Mouse (Mus musculus): ENCODE measurements around the gene Amt. TPM values are rescaled to one million over a fixed set of nuclear protein-coding genes. Genes with fewer than 3 reads are reported as not detected.

Gene Amt
- polyA plus RNA-seq, 1 experiment from 2014 or later, result 15.3 TPM

GRCm38 (mm10) chr9:108343835-108344234 is 47.2 kb downstream of the Amt start:
- no peaks in the 10 kb centered on the region for H3K27me3 ChIP-seq (ENCODE audit: control insufficient read depth, insufficient read depth, low read length)
- H3K4me2 ChIP-seq, result no peak overlapping the region
- no peak overlapping the region for H3K4me3 ChIP-seq (ENCODE audit: low read depth, low read length)
- peaks cover 26% of the 10 kb centered on the region for H3K4me1 ChIP-seq (ENCODE audit: control insufficient read depth, insufficient read depth, low read length)
- no peak for ATAC-seq (replicated peaks; ENCODE audit: insufficient number of reproducible peaks, low FRiP score, low TSS enrichment)
- no peaks in the 10 kb centered on the region for H3K9me3 ChIP-seq (replicated peaks; ENCODE audit: control insufficient read depth, low read length)
- WGBS (ENCODE audit: insufficient replicate concordance), result 96% methylated on average over 1 of the region's 1 CpGs
- H3K9ac ChIP-seq (ENCODE audit: low read depth, low read length), result no peak overlapping the region; the same call in 1 of the 2 replicates
- H3K36me3 ChIP-seq (ENCODE audit: control insufficient read depth, insufficient read depth, low read length), result no peaks in the 10 kb centered on the region
- H3K27ac ChIP-seq (ENCODE audit: low read depth, low read length), result no peak overlapping the region

DNA sequence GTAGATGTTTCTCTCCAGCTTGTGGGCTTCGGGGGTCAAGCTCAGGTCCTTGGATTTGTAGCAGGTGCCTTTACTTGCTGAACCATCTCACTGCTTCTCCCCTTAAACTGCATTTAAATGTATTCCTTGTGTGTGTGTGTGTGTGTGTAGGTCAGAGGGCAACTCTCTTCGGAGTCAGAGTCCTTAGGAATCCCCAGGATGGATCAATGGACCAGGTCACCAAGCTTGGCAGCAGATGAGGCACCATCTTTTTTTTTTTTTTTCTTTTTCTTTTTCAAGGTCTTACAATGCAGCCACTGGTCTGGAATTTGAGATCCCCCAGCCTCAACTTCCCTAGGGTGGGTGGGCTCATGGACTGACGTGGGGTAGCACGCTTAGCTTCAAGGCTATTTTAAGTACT is 47.8 kb downstream of the Amt start:
- Histone ChIP-seq H3K9me3 (replicated peaks; ENCODE audit: control insufficient read depth, low read length) (no peaks in the 10 kb centered on the region), H3K27me3 (ENCODE audit: control insufficient read depth, insufficient read depth, low read length) (no peaks in the 10 kb centered on the region), H3K4me1 (ENCODE audit: control insufficient read depth, insufficient read depth, low read length) (peaks cover 29% of the 10 kb centered on the region), H3K4me3 (ENCODE audit: low read depth, low read length) (no peak overlapping the region), H3K9ac (ENCODE audit: low read depth, low read length) (no peak overlapping the region), H3K4me2 (no peak overlapping the region), H3K36me3 (ENCODE audit: control insufficient read depth, insufficient read depth, low read length) (no peaks in the 10 kb centered on the region), H3K27ac (ENCODE audit: low read depth, low read length) (no peak overlapping the region)
- ATAC-seq (replicated peaks; ENCODE audit: insufficient number of reproducible peaks, low FRiP score, low TSS enrichment), result no peak
- 81% methylated on average over 4 of the region's 4 CpGs for WGBS (ENCODE audit: insufficient replicate concordance)

DNA sequence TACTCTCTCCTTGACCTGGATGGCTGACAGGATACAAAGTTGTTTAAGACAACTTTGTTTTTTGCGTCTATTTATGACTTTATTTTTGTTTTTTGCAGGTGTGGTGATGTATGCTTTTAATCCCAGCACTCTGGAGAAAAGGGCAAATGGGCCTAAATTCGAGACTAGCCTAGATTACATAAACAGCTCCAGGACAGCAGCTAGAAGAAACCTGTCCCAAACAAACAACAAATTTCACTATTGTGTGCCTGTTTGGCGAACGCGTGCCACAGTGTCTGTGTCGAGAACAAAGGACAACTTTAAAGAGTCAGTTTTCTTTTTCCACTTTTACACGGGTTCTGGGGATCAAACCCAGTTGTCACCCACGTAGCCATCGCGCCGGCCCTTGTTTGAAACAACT is 50.4 kb downstream of the Amt start:
- no peaks in the 10 kb centered on the region for H3K9me3 ChIP-seq (replicated peaks; ENCODE audit: control insufficient read depth, low read length)
- no peaks in the 10 kb centered on the region for H3K27me3 ChIP-seq (ENCODE audit: control insufficient read depth, insufficient read depth, low read length)
- no peak for ATAC-seq (replicated peaks; ENCODE audit: insufficient number of reproducible peaks, low FRiP score, low TSS enrichment)
- peak overlapping the region; percentile 79 for H3K9ac ChIP-seq (ENCODE audit: low read depth, low read length)
- peaks cover 7% of the 10 kb centered on the region for H3K4me1 ChIP-seq (ENCODE audit: control insufficient read depth, insufficient read depth, low read length)
- WGBS (ENCODE audit: insufficient replicate concordance), result 6% methylated on average over 11 of the region's 11 CpGs
- peak overlapping the region; percentile 96 for H3K4me3 ChIP-seq (ENCODE audit: low read depth, low read length)
- peaks cover 17% of the 10 kb centered on the region for H3K36me3 ChIP-seq (ENCODE audit: control insufficient read depth, insufficient read depth, low read length)
- H3K4me2 ChIP-seq, result peak overlapping the region; percentile 92
- H3K27ac ChIP-seq (ENCODE audit: low read depth, low read length), result peak overlapping the region; percentile 97

DNA sequence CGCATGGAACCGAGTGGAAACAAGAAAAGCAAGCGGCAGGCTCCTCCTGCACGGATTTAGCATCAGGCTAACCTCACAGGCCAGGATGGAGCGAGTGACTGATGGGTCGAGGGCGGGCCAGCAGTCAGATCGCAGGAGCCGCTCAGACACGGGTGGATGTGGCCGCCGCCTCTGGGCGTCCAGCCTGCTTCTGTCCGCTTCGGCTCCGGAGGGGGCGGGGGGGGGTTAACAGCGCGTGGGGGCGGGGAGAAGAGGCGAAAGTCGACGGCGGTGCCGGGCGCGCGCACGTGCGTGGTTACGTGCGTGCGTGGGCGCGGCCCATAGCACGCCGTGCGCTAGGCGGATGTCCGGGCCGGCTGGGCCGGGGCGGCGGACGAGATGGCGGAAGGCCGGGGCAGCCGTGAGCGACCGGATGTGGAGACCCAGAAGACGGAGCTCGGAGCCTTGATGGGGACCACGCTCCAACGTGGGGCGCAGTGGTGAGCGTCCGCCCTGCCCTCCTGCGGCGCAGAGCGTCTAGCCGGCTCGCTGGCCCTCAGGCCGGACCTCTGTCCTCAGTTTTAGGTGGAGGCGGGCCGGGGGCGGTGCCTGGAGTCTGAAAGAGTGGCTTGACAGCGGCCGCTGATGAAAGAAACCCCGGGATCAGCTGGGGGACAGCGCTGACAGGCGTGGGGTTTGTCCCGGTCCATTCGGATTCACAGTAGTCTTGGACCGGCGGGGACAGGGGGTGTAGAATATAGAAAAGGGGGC is 51.1 kb downstream of the Amt start, which contains the start of gene Usp4:
Gene Usp4, plus strand, starts transcription at position 314 of the 750 bp plus-strand sequence.
- Histone ChIP-seq H3K36me3 (ENCODE audit: control insufficient read depth, insufficient read depth, low read length) (peaks cover 22% of the 10 kb centered on the region), H3K9me3 (replicated peaks; ENCODE audit: control insufficient read depth, low read length) (no peaks in the 10 kb centered on the region), H3K27ac (ENCODE audit: low read depth, low read length) (peak within 1 kb of the TSS; percentile 97), H3K4me3 (ENCODE audit: low read depth, low read length) (peak within 1 kb of the TSS; percentile 96), H3K4me1 (ENCODE audit: control insufficient read depth, insufficient read depth, low read length) (peaks cover 7% of the 10 kb centered on the region), H3K9ac (ENCODE audit: low read depth, low read length) (peak within 1 kb of the TSS; percentile 79), H3K27me3 (ENCODE audit: control insufficient read depth, insufficient read depth, low read length) (no peaks in the 10 kb centered on the region), H3K4me2 (peak within 1 kb of the TSS; percentile 92)
- under 1% methylated on average over 74 of the region's 75 CpGs for WGBS (ENCODE audit: insufficient replicate concordance)
- peak; percentile 95 for ATAC-seq (replicated peaks; ENCODE audit: insufficient number of reproducible peaks, low FRiP score, low TSS enrichment)

GRCm38 (mm10) chr9:108348290-108348680 is 51.6 kb downstream of the Amt start:
- Histone ChIP-seq H3K4me1 (ENCODE audit: control insufficient read depth, insufficient read depth, low read length) (peaks cover 7% of the 10 kb centered on the region), H3K27me3 (ENCODE audit: control insufficient read depth, insufficient read depth, low read length) (no peaks in the 10 kb centered on the region), H3K9me3 (replicated peaks; ENCODE audit: control insufficient read depth, low read length) (no peaks in the 10 kb centered on the region), H3K4me3 (ENCODE audit: low read depth, low read length) (peak overlapping the region; percentile 96), H3K4me2 (peak overlapping the region; percentile 92), H3K9ac (ENCODE audit: low read depth, low read length) (peak overlapping the region; percentile 79), H3K27ac (ENCODE audit: low read depth, low read length) (peak overlapping the region; percentile 97), H3K36me3 (ENCODE audit: control insufficient read depth, insufficient read depth, low read length) (peaks cover 28% of the 10 kb centered on the region)
- WGBS (ENCODE audit: insufficient replicate concordance), result 6% methylated on average over 14 of the region's 14 CpGs
- no peak for ATAC-seq (replicated peaks; ENCODE audit: insufficient number of reproducible peaks, low FRiP score, low TSS enrichment)

DNA sequence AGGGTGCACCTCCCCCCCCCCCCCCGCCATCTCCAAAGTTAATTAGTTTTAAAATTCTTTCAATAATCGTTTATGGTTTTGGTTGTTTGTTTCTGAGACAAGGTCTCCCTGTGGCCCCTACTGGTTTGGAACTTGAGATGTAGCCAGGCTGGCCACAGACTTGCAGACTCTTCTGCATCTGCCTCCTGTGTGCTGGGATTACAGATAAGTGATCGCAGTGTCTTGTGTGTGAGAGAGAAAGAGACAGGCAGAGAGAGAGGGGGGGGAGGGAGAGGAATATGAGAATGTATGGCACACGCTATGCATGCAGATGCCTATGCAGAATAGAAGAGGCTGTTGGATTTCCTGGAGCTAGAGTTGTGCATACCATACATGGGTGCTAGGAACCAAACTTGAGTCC is 53.1 kb downstream of the Amt start:
- Histone ChIP-seq H3K27ac (ENCODE audit: low read depth, low read length) (no peak overlapping the region), H3K36me3 (ENCODE audit: control insufficient read depth, insufficient read depth, low read length) (peaks cover 31% of the 10 kb centered on the region), H3K9me3 (replicated peaks; ENCODE audit: control insufficient read depth, low read length) (no peaks in the 10 kb centered on the region), H3K4me1 (ENCODE audit: control insufficient read depth, insufficient read depth, low read length) (peaks cover 7% of the 10 kb centered on the region), H3K4me3 (ENCODE audit: low read depth, low read length) (no peak overlapping the region), H3K4me2 (peak overlapping the region; percentile 92; the same call in 1 of the 2 replicates), H3K27me3 (ENCODE audit: control insufficient read depth, insufficient read depth, low read length) (no peaks in the 10 kb centered on the region), H3K9ac (ENCODE audit: low read depth, low read length) (no peak overlapping the region)
- 80% methylated on average over 4 of the region's 4 CpGs for WGBS (ENCODE audit: insufficient replicate concordance)
- no peak for ATAC-seq (replicated peaks; ENCODE audit: insufficient number of reproducible peaks, low FRiP score, low TSS enrichment)

Other genes starting within 250 kb of the Amt start
- 24.0 and 24.5 TPM in 2 replicates for gene Gmppb, start 247.6 kb upstream of the Amt start, polyA plus RNA-seq (2014; fragmentation: Nextera tagmentation; extraction: Ambion mirVana)
- 1.1 and 1.9 TPM in 2 replicates for gene Amigo3, start 243.7 kb upstream of the Amt start, polyA plus RNA-seq (2014; fragmentation: Nextera tagmentation; extraction: Ambion mirVana)
- 1.4 and 1.8 TPM in 2 replicates for gene Mst1, start 216.4 kb upstream of the Amt start, polyA plus RNA-seq (2014; fragmentation: Nextera tagmentation; extraction: Ambion mirVana)
- 23.4 and 27.2 TPM in 2 replicates for gene Rnf123, start 213.5 kb upstream of the Amt start, polyA plus RNA-seq (2014; fragmentation: Nextera tagmentation; extraction: Ambion mirVana)
- gene Apeh, start 202.2 kb upstream of the Amt start, polyA plus RNA-seq (2014; fragmentation: Nextera tagmentation; extraction: Ambion mirVana), result 64.5 and 70.7 TPM in 2 replicates
- gene Bsn, start 106.5 kb upstream of the Amt start, polyA plus RNA-seq (2014; fragmentation: Nextera tagmentation; extraction: Ambion mirVana), result 0.58 and 0.77 TPM in 2 replicates
- gene Dag1, start 32.9 kb upstream of the Amt start, polyA plus RNA-seq (2014; fragmentation: Nextera tagmentation; extraction: Ambion mirVana), result 115 and 149 TPM in 2 replicates
- gene Nicn1, start 6.4 kb upstream of the Amt start, polyA plus RNA-seq (2014; fragmentation: Nextera tagmentation; extraction: Ambion mirVana), result 25.1 and 26.0 TPM in 2 replicates
- 252 and 277 TPM in 2 replicates for gene Rhoa, start 9.3 kb downstream of the Amt start, polyA plus RNA-seq (2014; fragmentation: Nextera tagmentation; extraction: Ambion mirVana)
- 28.5 and 34.7 TPM in 2 replicates for gene Tcta, start 9.3 kb downstream of the Amt start, polyA plus RNA-seq (2014; fragmentation: Nextera tagmentation; extraction: Ambion mirVana)
- gene Gpx1, start 42.0 kb downstream of the Amt start, polyA plus RNA-seq (2014; fragmentation: Nextera tagmentation; extraction: Ambion mirVana), result 1,289 and 1,462 TPM in 2 replicates
- 100.0 and 113 TPM in 2 replicates for gene Usp4, start 51.0 kb downstream of the Amt start, polyA plus RNA-seq (2014; fragmentation: Nextera tagmentation; extraction: Ambion mirVana)
- gene 1700102P08Rik, start 96.0 kb downstream of the Amt start, polyA plus RNA-seq (2014; fragmentation: Nextera tagmentation; extraction: Ambion mirVana), result 0.46 and 0.66 TPM in 2 replicates
- gene Ccdc36, start 131.6 kb downstream of the Amt start, polyA plus RNA-seq (2014; fragmentation: Nextera tagmentation; extraction: Ambion mirVana), result 1.1 and 1.4 TPM in 2 replicates
- gene BC048562, start 139.6 kb downstream of the Amt start, polyA plus RNA-seq (2014; fragmentation: Nextera tagmentation; extraction: Ambion mirVana), result not detected in 2 replicates
- gene Ccdc71, start 163.7 kb downstream of the Amt start, polyA plus RNA-seq (2014; fragmentation: Nextera tagmentation; extraction: Ambion mirVana), result 34.6 and 46.9 TPM in 2 replicates
- 58.1 and 71.8 TPM in 2 replicates for gene Klhdc8b, start 164.7 kb downstream of the Amt start, polyA plus RNA-seq (2014; fragmentation: Nextera tagmentation; extraction: Ambion mirVana)
- gene Lamb2, start 182.9 kb downstream of the Amt start, polyA plus RNA-seq (2014; fragmentation: Nextera tagmentation; extraction: Ambion mirVana), result 22.7 and 30.4 TPM in 2 replicates
- 48.9 and 57.4 TPM in 2 replicates for gene Usp19, start 193.7 kb downstream of the Amt start, polyA plus RNA-seq (2014; fragmentation: Nextera tagmentation; extraction: Ambion mirVana)
- 86.7 and 89.6 TPM in 2 replicates for gene Qars, start 210.9 kb downstream of the Amt start, polyA plus RNA-seq (2014; fragmentation: Nextera tagmentation; extraction: Ambion mirVana)
- 103 and 109 TPM in 2 replicates for gene Qrich1, start 220.0 kb downstream of the Amt start, polyA plus RNA-seq (2014; fragmentation: Nextera tagmentation; extraction: Ambion mirVana)

All from heart, embryonic 11.5 days (tissue).